Mouse (Mus musculus) E14TG2a.4 (cell line): ENCODE results near the gene Dab1.

Experiments
- H3K27me3 ChIP-seq: 2 replicates; pipeline ENCODE4 v1.6.1; 2014; ENCODE audit warnings: low read length, control low read depth; ENCODE audit not compliant: insufficient read depth
- H3K36me3 ChIP-seq: 2 replicates; pipeline ENCODE4 v1.6.1; 2014; ENCODE audit warnings: low read length, control low read depth; ENCODE audit not compliant: insufficient read depth
- H3K4me1 ChIP-seq: replicated peaks from 2 replicates; pipeline ENCODE4 v1.6.1; 2014; ENCODE audit warnings: low read depth, low read length, control low read depth
- H3K4me3 ChIP-seq: replicated peaks from 2 replicates; pipeline ENCODE4 v1.5.1; 2014; ENCODE audit warnings: mild to moderate bottlenecking, low read length
- H3K9me3 ChIP-seq: 2 replicates; pipeline ENCODE4 v1.6.1; 2014; ENCODE audit warnings: low read length, control low read depth
- CTCF ChIP-seq: conservative IDR thresholded peaks from 2 replicates; pipeline ENCODE4 v1.5.1; 2014; ENCODE audit warnings: low read length
- NANOG ChIP-seq: IDR thresholded peaks from 2 replicates; pipeline ENCODE4 v1.6.1; 2014; ENCODE audit warnings: borderline replicate concordance, low read length, mixed read lengths
- POU5F1 ChIP-seq: IDR thresholded peaks from 2 replicates; pipeline ENCODE4 v1.6.1; 2014; ENCODE audit warnings: low read length, borderline replicate concordance

The Dab1 gene

GRCm38 (mm10) chr4:103711353-103711752 is 92.2 kb downstream of the Dab1 start:
- no peaks in the 10 kb centered on the region for H3K27me3 ChIP-seq
- no peaks in the 10 kb centered on the region for H3K36me3 ChIP-seq
- H3K4me1 ChIP-seq: 0 out of 2 replicates have a peak, but pooled peaks cover 2% of the 10 kb centered on the region
- no peak for TF ChIP-seq POU5F1
- TF ChIP-seq CTCF: no peak
- no peak for TF ChIP-seq NANOG
- H3K4me3 ChIP-seq: no peak overlapping the region
- no peaks in the 10 kb centered on the region for H3K9me3 ChIP-seq

GRCm38 (mm10) chr4:103713921-103714320 is 94.8 kb downstream of the Dab1 start:
- Histone ChIP-seq H3K4me3 (no peak overlapping the region), H3K36me3 (no peaks in the 10 kb centered on the region), H3K4me1 (no peaks in the 10 kb centered on the region), H3K27me3 (no peaks in the 10 kb centered on the region; the same call in 1 of the 2 replicates), H3K9me3 (no peaks in the 10 kb centered on the region)
- TF ChIP-seq CTCF (no peak), POU5F1 (no peak), NANOG (no peak)

DNA sequence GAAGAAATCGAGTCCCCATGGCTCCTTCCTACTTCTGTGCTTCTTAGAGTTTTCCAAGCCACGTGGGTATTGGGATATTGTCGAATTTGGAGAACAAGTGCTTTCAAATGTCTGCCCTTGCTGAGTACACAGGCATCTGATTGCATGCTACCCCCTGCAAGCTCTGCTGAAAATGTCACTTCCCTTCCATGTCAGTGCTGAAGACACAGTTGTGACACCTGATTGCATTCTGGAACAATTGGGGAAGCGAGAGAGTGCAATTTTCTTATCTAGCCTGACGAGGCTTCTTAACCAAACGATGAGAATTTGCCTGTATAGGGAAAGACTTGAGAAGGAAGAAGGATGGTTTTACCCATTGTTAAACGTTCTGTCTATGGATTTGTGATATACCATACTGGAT is 95.8 kb downstream of the Dab1 start:
- Histone ChIP-seq H3K27me3 (no peaks in the 10 kb centered on the region; the same call in 1 of the 2 replicates), H3K4me3 (no peak overlapping the region), H3K36me3 (no peaks in the 10 kb centered on the region), H3K4me1 (no peaks in the 10 kb centered on the region), H3K9me3 (no peaks in the 10 kb centered on the region)
- TF ChIP-seq CTCF: no peak
- no peak for TF ChIP-seq POU5F1
- TF ChIP-seq NANOG: no peak

DNA sequence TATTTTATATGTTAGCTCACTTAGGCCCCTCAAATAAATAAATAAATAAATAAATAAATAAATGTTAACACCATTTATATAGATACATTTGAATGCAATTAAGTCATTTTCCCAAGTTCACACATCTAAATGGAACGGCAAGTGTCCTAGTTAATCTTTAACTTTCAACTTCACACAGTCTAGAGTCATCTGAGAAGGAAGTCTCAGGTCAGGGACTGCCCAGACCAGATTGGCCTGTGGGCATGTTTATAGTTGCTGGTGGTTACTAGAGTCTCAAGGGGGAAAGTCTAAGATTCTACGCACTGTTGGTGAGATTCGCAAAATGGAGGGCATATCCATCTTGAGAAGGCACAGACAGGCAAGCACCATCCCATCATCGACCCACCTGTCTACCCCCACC is 96.4 kb downstream of the Dab1 start:
- no peaks in the 10 kb centered on the region; the same call in 1 of the 2 replicates for H3K27me3 ChIP-seq
- no peaks in the 10 kb centered on the region for H3K9me3 ChIP-seq
- H3K4me1 ChIP-seq: no peaks in the 10 kb centered on the region
- H3K4me3 ChIP-seq: no peak overlapping the region
- H3K36me3 ChIP-seq: no peaks in the 10 kb centered on the region
- TF ChIP-seq NANOG (no peak), CTCF (no peak), POU5F1 (no peak)

- Histone ChIP-seq H3K36me3 (no peaks in the 10 kb centered on the region), H3K4me3 (no peak overlapping the region), H3K9me3 (no peaks in the 10 kb centered on the region), H3K4me1 (0 out of 2 replicates have a peak, but pooled peaks cover 2% of the 10 kb centered on the region), H3K27me3 (no peaks in the 10 kb centered on the region; the same call in 1 of the 2 replicates)
- TF ChIP-seq NANOG (no peak), POU5F1 (no peak)
Measured at GRCm38 (mm10) chr4:103722738-103723137, 103.6 kb downstream of the Dab1 start.

GRCm38 (mm10) chr4:103726486-103726885 is 107.3 kb downstream of the Dab1 start:
- TF ChIP-seq NANOG: no peak
- TF ChIP-seq CTCF: no peak
- TF ChIP-seq POU5F1: no peak
- Histone ChIP-seq H3K36me3 (no peaks in the 10 kb centered on the region), H3K27me3 (no peaks in the 10 kb centered on the region), H3K4me3 (no peak overlapping the region), H3K9me3 (no peaks in the 10 kb centered on the region), H3K4me1 (no peaks in the 10 kb centered on the region)

GRCm38 (mm10) chr4:103737185-103737584 is 118.0 kb downstream of the Dab1 start:
- no peaks in the 10 kb centered on the region for H3K36me3 ChIP-seq
- H3K27me3 ChIP-seq: no peaks in the 10 kb centered on the region
- no peak overlapping the region for H3K4me3 ChIP-seq
- H3K9me3 ChIP-seq: no peaks in the 10 kb centered on the region
- TF ChIP-seq POU5F1: no peak
- no peak for TF ChIP-seq CTCF
- TF ChIP-seq NANOG: no peak
- no peaks in the 10 kb centered on the region for H3K4me1 ChIP-seq

- H3K36me3 ChIP-seq: no peaks in the 10 kb centered on the region
- H3K4me3 ChIP-seq: no peak overlapping the region
- H3K4me1 ChIP-seq: no peaks in the 10 kb centered on the region
- no peaks in the 10 kb centered on the region for H3K9me3 ChIP-seq
- H3K27me3 ChIP-seq: no peaks in the 10 kb centered on the region
- TF ChIP-seq NANOG (no peak), CTCF (no peak), POU5F1 (no peak)
Measured at GRCm38 (mm10) chr4:103751249-103751855, 132.2 kb downstream of the Dab1 start.

DNA sequence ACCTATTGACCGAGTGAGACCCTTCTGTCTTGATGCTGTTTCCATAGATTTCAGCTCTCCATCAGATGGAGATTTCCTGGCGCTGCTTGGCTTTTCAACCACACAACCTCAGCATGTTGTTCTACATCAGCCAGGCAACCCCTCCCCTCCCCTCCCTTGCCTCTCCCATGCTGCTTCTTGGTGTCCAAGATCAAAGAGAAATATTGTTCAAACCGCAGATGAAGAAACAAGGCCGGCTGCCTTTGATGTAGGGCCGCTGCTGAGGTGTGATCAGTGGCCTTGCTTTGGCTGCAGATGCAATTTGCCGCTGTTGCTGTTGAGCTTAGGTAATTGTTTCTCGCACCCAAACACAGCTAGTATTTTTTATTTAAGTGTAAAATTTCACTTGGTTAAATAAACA is 135.4 kb downstream of the Dab1 start:
- Histone ChIP-seq H3K9me3 (no peaks in the 10 kb centered on the region), H3K36me3 (no peaks in the 10 kb centered on the region), H3K27me3 (no peaks in the 10 kb centered on the region), H3K4me1 (no peaks in the 10 kb centered on the region), H3K4me3 (no peak overlapping the region)
- no peak for TF ChIP-seq CTCF
- TF ChIP-seq NANOG: no peak
- no peak for TF ChIP-seq POU5F1
